9 mouse cellular contexts compared by ENCODE assay signal in the genomic region with DNA sequence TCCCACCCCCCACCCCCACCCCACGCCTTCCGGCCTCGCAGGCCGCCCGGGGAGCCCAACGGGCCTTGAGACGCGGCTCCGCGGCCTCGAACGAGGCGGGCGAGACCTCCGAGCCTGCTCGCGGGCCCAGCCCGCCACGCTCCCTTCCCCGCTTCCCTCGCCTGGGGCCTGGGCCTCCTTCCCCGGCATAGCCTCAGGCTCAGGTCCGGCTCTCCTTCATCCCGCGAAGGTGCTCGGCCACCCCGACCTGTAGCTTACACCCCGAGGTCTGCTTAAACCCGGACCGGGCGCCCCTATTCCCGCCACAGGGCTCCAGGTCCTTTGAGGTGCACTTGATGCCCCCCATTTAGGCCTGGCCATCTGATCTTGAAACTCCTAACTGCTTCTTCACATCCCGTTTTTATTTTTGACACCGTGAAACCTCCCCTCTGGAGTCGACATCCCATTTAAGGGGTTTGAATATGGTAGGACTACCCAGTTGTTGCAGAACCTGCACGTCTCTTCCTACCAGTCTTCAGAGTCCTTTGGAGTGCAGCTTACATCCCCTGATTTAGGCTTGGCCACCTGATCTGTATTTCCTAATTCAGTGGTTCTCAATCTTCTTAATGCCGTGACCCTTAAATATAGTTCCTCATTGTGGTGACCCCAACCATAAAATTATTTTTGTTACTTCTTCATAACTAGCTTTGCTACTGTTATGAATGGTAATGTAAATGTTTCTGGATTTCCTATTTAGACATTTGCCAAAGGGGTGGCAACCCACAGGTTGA. TPM values are rescaled to one million over a fixed set of nuclear protein-coding genes. Genes with fewer than 3 reads are reported as not detected.
DNase-seq lines count a peak whose midpoint lies in the region; ATAC-seq and TF ChIP-seq lines count a peak whose summit lies in the region.
"Had no signal": no experiment of that assay in that cellular context is flagged by ENCODE, and none has a peak within 500 bp of the region (broad histone marks: within the 10 kb centered on the region; RNA-seq: fewer than 3 reads in every experiment).

No protein-coding gene starts in this region.

- peak overlapping the region; percentile 85 for H3K4me3 ChIP-seq in cortical plate, adult 2 months (ENCODE audit: insufficient read depth, low read length)
- peak overlapping the region; percentile 71 for H3K4me3 ChIP-seq in hindbrain, embryonic 14.5 days (replicated peaks; ENCODE audit: low read length)
- peak overlapping the region; percentile 89 for H3K4me3 ChIP-seq in lung, postnatal 0 days (ENCODE audit: low read depth, low read length)
- peak overlapping the region; percentile 99 for H3K4me3 ChIP-seq in stomach, embryonic 16.5 days (replicated peaks; ENCODE audit: low read length)

- peaks cover 22% of the 10 kb centered on the region; the same call in 1 of the 2 replicates for H3K36me3 ChIP-seq in hindbrain, embryonic 14.5 days (replicated peaks; ENCODE audit: control insufficient read depth, insufficient read depth)
- H3K36me3 ChIP-seq in lung, postnatal 0 days (ENCODE audit: insufficient read depth, low read length), result 0 out of 2 replicates have a peak, but pooled peaks cover 8% of the 10 kb centered on the region
- 0 out of 2 replicates have a peak, but pooled peaks cover 7% of the 10 kb centered on the region for H3K36me3 ChIP-seq in stomach, embryonic 16.5 days (ENCODE audit: control insufficient read depth, insufficient read depth, low read length)

- peak; percentile 7 for ATAC-seq in hindbrain, embryonic 14.5 days (ENCODE audit: low FRiP score)
- no peak for ATAC-seq in lung, postnatal 0 days
- no peak for ATAC-seq in stomach, embryonic 16.5 days (ENCODE audit: insufficient read depth, low FRiP score)

- no peak overlapping the region for H3K27ac ChIP-seq in cortical plate, adult 2 months (ENCODE audit: insufficient read depth, low read length)
- H3K27ac ChIP-seq in hindbrain, embryonic 14.5 days, result peak overlapping the region; percentile 82
- H3K27ac ChIP-seq in lung, postnatal 0 days (ENCODE audit: low read length), result peak overlapping the region; percentile 86
- H3K27ac ChIP-seq in stomach, embryonic 16.5 days (ENCODE audit: low read length), result peak overlapping the region; percentile 85

- TF ChIP-seq EP300 in lung, postnatal 0 days (IDR thresholded peaks at IDR 0.05), result no peak

- peak overlapping the region; percentile 90 for H3K9ac ChIP-seq in hindbrain, embryonic 14.5 days
- H3K9ac ChIP-seq in lung, postnatal 0 days (replicated peaks; ENCODE audit: low read depth), result peak overlapping the region; percentile 91
- peak overlapping the region; percentile 99 for H3K9ac ChIP-seq in stomach, embryonic 16.5 days (ENCODE audit: low read length)

- TF ChIP-seq CTCF in cortical plate, adult 2 months (IDR thresholded peaks at IDR 0.05; ENCODE audit: extremely low read depth, insufficient read depth, low read length), result no peak
- TF ChIP-seq CTCF in lung, postnatal 0 days (IDR thresholded peaks at IDR 0.05), result no peak

- H3K4me2 ChIP-seq in hindbrain, embryonic 14.5 days (replicated peaks), result peak overlapping the region; percentile 80
- H3K4me2 ChIP-seq in lung, postnatal 0 days (replicated peaks; ENCODE audit: low read depth, low read length), result peak overlapping the region; percentile 87
- H3K4me2 ChIP-seq in stomach, embryonic 16.5 days (ENCODE audit: low read depth, low read length), result peak overlapping the region; percentile 71

- H3K4me1 ChIP-seq in cortical plate, adult 2 months (ENCODE audit: control insufficient read depth, insufficient read depth, low read length), result peaks cover 10% of the 10 kb centered on the region; the same call in 1 of the 2 replicates
- H3K4me1 ChIP-seq in hindbrain, embryonic 14.5 days (replicated peaks; ENCODE audit: control insufficient read depth, insufficient read depth, low read length), result peaks cover 23% of the 10 kb centered on the region
- H3K4me1 ChIP-seq in lung, postnatal 0 days (ENCODE audit: insufficient read depth, low read depth, low read length), result peaks cover 12% of the 10 kb centered on the region; the same call in 1 of the 2 replicates
- H3K4me1 ChIP-seq in stomach, embryonic 16.5 days (ENCODE audit: control insufficient read depth, insufficient read depth, low read length), result peaks cover 15% of the 10 kb centered on the region

- TF ChIP-seq POLR2A in cortical plate, adult 2 months (IDR thresholded peaks at IDR 0.05; ENCODE audit: extremely low read depth, insufficient read depth, low read length), result no peak

- 2% methylated on average over 33 of the region's 37 CpGs for WGBS in hindbrain, embryonic 14.5 days
- 2% methylated on average over 25 of the region's 37 CpGs for WGBS in lung, postnatal 0 days
- WGBS in stomach, embryonic 16.5 days, result 1% methylated on average over 36 of the region's 37 CpGs

- no peaks in the 10 kb centered on the region for H3K27me3 ChIP-seq in hindbrain, embryonic 14.5 days (ENCODE audit: control insufficient read depth, insufficient read depth, low read length)
- H3K27me3 ChIP-seq in lung, postnatal 0 days (replicated peaks; ENCODE audit: insufficient read depth, low read length), result no peaks in the 10 kb centered on the region
- H3K27me3 ChIP-seq in stomach, embryonic 16.5 days (ENCODE audit: control insufficient read depth, insufficient read depth, low read length), result no peaks in the 10 kb centered on the region
- H3K27me3 ChIP-seq: Patski had no signal

- intact Hi-C loops in gastrocnemius, postnatal 14 days (cut with DNase I; ENCODE audit: low total_unique reads), result no loop called here

- DNase-seq in gastrocnemius, postnatal 14 days, result peak; percentile 30
- no peak for DNase-seq in gastrocnemius, adult 18-20 months (ENCODE audit: low spot score)
- peak; percentile 42 for DNase-seq in A20 (ENCODE audit: low read depth, low spot score)
- DNase-seq in hindbrain, embryonic 14.5 days (ENCODE audit: low spot score), result no peak
- peak; percentile 39 for DNase-seq in lung, postnatal 0 days (ENCODE audit: low spot score)
- no peak for DNase-seq in gastrocnemius, postnatal 10 days

- no peaks in the 10 kb centered on the region for H3K9me3 ChIP-seq in hindbrain, embryonic 14.5 days (ENCODE audit: control insufficient read depth, low read length)
- H3K9me3 ChIP-seq in lung, postnatal 0 days (ENCODE audit: low read length), result no peaks in the 10 kb centered on the region
- H3K9me3 ChIP-seq in stomach, embryonic 16.5 days (replicated peaks; ENCODE audit: control insufficient read depth, low read length), result no peaks in the 10 kb centered on the region

RNA-seq across cellular contexts. Expression of a gene that starts 0.7 kb away (rescaled TPM):
- total RNA-seq in gastrocnemius, postnatal 14 days (2021), result 10 to 100 TPM; 34.2 to 35.1 TPM
- total RNA-seq in gastrocnemius, adult 18-20 months (2021), result 10 to 100 TPM; 36.1 to 39.6 TPM
- 104 and 107 TPM in 2 replicates for polyA plus RNA-seq in cortical plate, adult 2 months (2012; rRNA removed)
- polyA plus RNA-seq in hindbrain, embryonic 14.5 days (2014; fragmentation: Nextera tagmentation; extraction: Ambion mirVana), result 91.8 and 101 TPM in 2 replicates
- polyA plus RNA-seq in lung, postnatal 0 days (2015; fragmentation: Nextera tagmentation; extraction: Ambion mirVana), result 42.6 and 44.8 TPM in 2 replicates
- 75.6 and 79.7 TPM in 2 replicates for polyA plus RNA-seq in stomach, embryonic 16.5 days (2015; fragmentation: Nextera tagmentation; extraction: Ambion mirVana)
- total RNA-seq in gastrocnemius, postnatal 10 days (2021), result 10 to 100 TPM; 38.5 to 46.3 TPM

RNA-seq across cellular contexts. Expression of a gene that starts 43.7 kb away (rescaled TPM):
- 100 to 1,000 TPM; 433 to 458 TPM for total RNA-seq in gastrocnemius, postnatal 14 days (2021)
- total RNA-seq in gastrocnemius, adult 18-20 months (2021), result 100 to 1,000 TPM; 420 to 445 TPM
- 332 and 357 TPM in 2 replicates for polyA plus RNA-seq in cortical plate, adult 2 months (2012; rRNA removed)
- polyA plus RNA-seq in hindbrain, embryonic 14.5 days (2014; fragmentation: Nextera tagmentation; extraction: Ambion mirVana), result 577 and 678 TPM in 2 replicates
- polyA plus RNA-seq in lung, postnatal 0 days (2015; fragmentation: Nextera tagmentation; extraction: Ambion mirVana), result 380 and 426 TPM in 2 replicates
- 426 and 434 TPM in 2 replicates for polyA plus RNA-seq in stomach, embryonic 16.5 days (2015; fragmentation: Nextera tagmentation; extraction: Ambion mirVana)
- total RNA-seq in gastrocnemius, postnatal 10 days (2021), result 100 to 1,000 TPM; 377 to 422 TPM

RNA-seq across cellular contexts. Expression of a gene that starts 44.0 kb away (rescaled TPM):
- 1 to 10 TPM; 5.4 to 5.8 TPM for total RNA-seq in gastrocnemius, postnatal 14 days (2021)
- 1 to 10 TPM; 2.0 to 2.1 TPM for total RNA-seq in gastrocnemius, adult 18-20 months (2021)
- 16.7 and 18.2 TPM in 2 replicates for polyA plus RNA-seq in cortical plate, adult 2 months (2012; rRNA removed)
- polyA plus RNA-seq in hindbrain, embryonic 14.5 days (2014; fragmentation: Nextera tagmentation; extraction: Ambion mirVana), result 15.9 and 22.9 TPM in 2 replicates
- polyA plus RNA-seq in lung, postnatal 0 days (2015; fragmentation: Nextera tagmentation; extraction: Ambion mirVana), result 17.2 and 17.5 TPM in 2 replicates
- polyA plus RNA-seq in stomach, embryonic 16.5 days (2015; fragmentation: Nextera tagmentation; extraction: Ambion mirVana), result 19.6 and 20.2 TPM in 2 replicates
- 1 to 10 TPM; 6.6 to 7.0 TPM for total RNA-seq in gastrocnemius, postnatal 10 days (2021)

RNA-seq across cellular contexts. Expression of a gene that starts 45.9 kb away (rescaled TPM):
- total RNA-seq in gastrocnemius, postnatal 14 days (2021), result not detected
- total RNA-seq in gastrocnemius, adult 18-20 months (2021), result under 1 TPM in 1 of 2 experiments, not detected in 1; 0.16 TPM
- 2.6 and 2.7 TPM in 2 replicates for polyA plus RNA-seq in cortical plate, adult 2 months (2012; rRNA removed)
- 1.2 and 1.5 TPM in 2 replicates for polyA plus RNA-seq in hindbrain, embryonic 14.5 days (2014; fragmentation: Nextera tagmentation; extraction: Ambion mirVana)
- 0.12 and 0.32 TPM in 2 replicates for polyA plus RNA-seq in lung, postnatal 0 days (2015; fragmentation: Nextera tagmentation; extraction: Ambion mirVana)
- polyA plus RNA-seq in stomach, embryonic 16.5 days (2015; fragmentation: Nextera tagmentation; extraction: Ambion mirVana), result 0.17 and 0.65 TPM in 2 replicates
- under 1 TPM in 1 of 2 experiments, not detected in 1; 0.09 TPM for total RNA-seq in gastrocnemius, postnatal 10 days (2021)

RNA-seq across cellular contexts. Expression of a gene that starts 47.1 kb away (rescaled TPM):
- 10 to 100 TPM; 50.3 to 54.5 TPM for total RNA-seq in gastrocnemius, postnatal 14 days (2021)
- 10 to 100 TPM; 64.9 to 65.8 TPM for total RNA-seq in gastrocnemius, adult 18-20 months (2021)
- polyA plus RNA-seq in cortical plate, adult 2 months (2012; rRNA removed), result 78.3 and 82.5 TPM in 2 replicates
- polyA plus RNA-seq in hindbrain, embryonic 14.5 days (2014; fragmentation: Nextera tagmentation; extraction: Ambion mirVana), result 45.0 and 45.4 TPM in 2 replicates
- 23.4 and 24.2 TPM in 2 replicates for polyA plus RNA-seq in lung, postnatal 0 days (2015; fragmentation: Nextera tagmentation; extraction: Ambion mirVana)
- polyA plus RNA-seq in stomach, embryonic 16.5 days (2015; fragmentation: Nextera tagmentation; extraction: Ambion mirVana), result 40.7 and 42.9 TPM in 2 replicates
- total RNA-seq in gastrocnemius, postnatal 10 days (2021), result 10 to 100 TPM; 49.3 to 51.6 TPM

Comparison
In these comparisons a context has a peak if more than half of its experiments do, and no peak if none do; other contexts are left out.
1. DNase-seq: peak in gastrocnemius, postnatal 14 days (single experiment), A20 (single experiment) and lung, postnatal 0 days (single experiment); none in gastrocnemius, adult 18-20 months (single experiment), hindbrain, embryonic 14.5 days (single experiment) and gastrocnemius, postnatal 10 days (single experiment).
2. Peak in every context shown above with its lines, with median percentiles within 50 percentile points of each other: H3K4me3 ChIP-seq, H3K4me2 ChIP-seq and H3K9ac ChIP-seq.